Mouse (Mus musculus) thymus, adult 2 months (tissue): ENCODE measurements around the gene Med15. TPM values are rescaled to one million over a fixed set of nuclear protein-coding genes. Genes with fewer than 3 reads are reported as not detected.
"Not testable (repeated sequence)": the region's sequence is repeated elsewhere in the genome, so short reads cannot be mapped to it uniquely, and the experiment has no call there.

Experiments used
- DNase-seq: peaks from one replicate; pipeline ENCODE4 v3.0.0; 2021
- H3K27ac ChIP-seq: fragments of 200-500 bp; 2 replicates; pipeline ENCODE4 v1.5.1; 2012; ENCODE audit warnings: low read length, control low read depth; ENCODE audit not compliant: control insufficient read depth, insufficient read depth
- H3K27me3 ChIP-seq: fragments of 200-500 bp; 2 replicates; pipeline ENCODE4 v1.6.1; 2012; ENCODE audit warnings: mild to moderate bottlenecking, low read length, moderate library complexity, mixed read lengths; ENCODE audit not compliant: control insufficient read depth, insufficient read depth
- H3K36me3 ChIP-seq: fragments of 200-500 bp; 2 replicates; pipeline ENCODE4 v1.6.1; 2012; ENCODE audit warnings: mild to moderate bottlenecking, low read length, moderate library complexity; ENCODE audit not compliant: control insufficient read depth, insufficient read depth
- H3K4me1 ChIP-seq: fragments of 200-500 bp; replicated peaks from 2 replicates; pipeline ENCODE4 v1.6.1; 2012; ENCODE audit warnings: low read length; ENCODE audit not compliant: control insufficient read depth, insufficient read depth
- H3K4me3 ChIP-seq: fragments of 200-500 bp; 2 replicates; pipeline ENCODE4 v1.5.1; 2012; ENCODE audit warnings: mild to moderate bottlenecking, low read length, control low read depth, moderate library complexity; ENCODE audit not compliant: control insufficient read depth, insufficient read depth
- CTCF ChIP-seq: fragments of 200-500 bp; IDR thresholded peaks from 2 replicates; pipeline ENCODE4 v1.5.1; 2012; ENCODE audit warnings: mild to moderate bottlenecking, control low read depth, low read length, moderate library complexity, borderline replicate concordance; ENCODE audit not compliant: control insufficient read depth, poor library complexity, insufficient read depth; ENCODE audit errors: extremely low read depth
- POLR2A ChIP-seq: fragments of 200-500 bp; IDR thresholded peaks from 2 replicates; pipeline ENCODE4 v1.6.1; 2012; ENCODE audit warnings: mild to moderate bottlenecking, low read length, control low read depth, moderate library complexity; ENCODE audit not compliant: control insufficient read depth, poor library complexity, insufficient read depth; ENCODE audit errors: extremely low read depth
- WGBS: fragments of 180-500 bp; shearing (Covaris S2); methylation state at CpG from one replicate; pipeline ENCODE4 v1.1.7; 2018; 5-methylcytosine and 5-hydroxymethylcytosine counted together
- polyA plus RNA-seq: library from polyadenylated mRNA; depleted of rRNA; stranded (reverse); fragments of >200 nt; gene quantifications from 2 replicates; pipeline ENCODE4 v1.2.3, GENCODE M21; 2012

Med15 gene
- polyA plus RNA-seq, 1 experiment: 286 TPM

DNA sequence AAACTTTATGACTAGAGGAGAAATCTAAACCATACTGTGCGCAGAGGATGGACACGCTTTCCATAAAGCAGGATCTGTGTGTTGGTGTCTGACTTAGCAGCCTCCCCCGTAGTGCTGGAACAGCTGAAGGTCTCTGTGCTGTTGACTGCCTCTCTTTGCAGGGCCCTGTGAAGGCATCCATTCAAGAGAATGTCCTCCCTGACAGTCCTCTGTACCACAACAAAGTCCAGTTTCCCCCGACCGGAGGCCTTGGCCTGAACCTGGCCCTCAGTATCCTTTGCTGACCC, 106.5 kb downstream of the Med15 start:
- TF ChIP-seq POLR2A: no peak
- no peak for TF ChIP-seq CTCF
- H3K4me3 ChIP-seq: no peak overlapping the region
- DNase-seq: no peak
- WGBS: 96% methylated on average over 5 of the region's 5 CpGs
- H3K27ac ChIP-seq: no peak overlapping the region
- peaks cover 45% of the 10 kb centered on the region for H3K36me3 ChIP-seq
- no peaks in the 10 kb centered on the region for H3K4me1 ChIP-seq
- no peaks in the 10 kb centered on the region for H3K27me3 ChIP-seq

DNA sequence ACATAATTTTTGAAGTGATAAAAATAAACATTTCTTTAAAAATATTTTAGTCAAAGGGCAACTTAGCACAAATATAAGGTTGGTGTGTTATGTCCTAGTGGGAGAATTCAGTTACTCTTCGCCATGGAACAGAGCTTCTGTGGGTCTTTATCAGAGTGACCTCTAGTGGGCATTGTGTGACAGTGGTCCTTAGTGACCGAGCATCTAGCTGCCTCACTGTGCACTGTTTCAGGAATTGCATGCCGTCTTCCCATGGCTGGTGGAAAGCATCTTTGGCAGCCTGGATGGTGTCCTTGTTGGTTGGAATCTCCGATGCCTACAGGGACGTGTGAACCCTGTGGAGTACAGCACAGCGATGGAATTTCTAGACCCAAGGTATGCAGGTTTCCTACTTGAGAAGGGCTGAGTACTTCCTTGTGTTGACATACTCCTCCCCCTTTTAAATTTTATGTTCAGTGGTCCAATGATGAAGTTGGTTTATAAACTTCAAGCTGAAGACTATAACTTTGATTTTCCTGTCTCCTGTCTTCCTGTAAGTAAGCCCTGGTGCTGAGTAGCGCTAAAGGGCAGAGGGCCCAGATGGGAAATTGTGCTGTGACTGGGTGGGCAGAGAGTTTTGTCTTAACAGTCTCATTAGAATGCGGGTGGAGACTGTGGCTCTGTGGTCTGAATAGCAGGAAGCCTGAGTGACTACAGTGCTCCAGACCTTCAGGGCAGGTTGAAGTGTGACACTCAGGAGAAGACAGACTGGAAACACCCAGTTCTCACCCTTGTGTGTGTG, 107.0 kb downstream of the Med15 start:
- no peaks in the 10 kb centered on the region for H3K27me3 ChIP-seq
- no peaks in the 10 kb centered on the region for H3K4me1 ChIP-seq
- H3K27ac ChIP-seq: no peak overlapping the region
- H3K4me3 ChIP-seq: no peak overlapping the region
- DNase-seq: no peak
- 85% methylated on average over 8 of the region's 8 CpGs for WGBS
- peaks cover 39% of the 10 kb centered on the region for H3K36me3 ChIP-seq
- peak; percentile 26; the same call in 1 of the 2 replicates for TF ChIP-seq CTCF
- TF ChIP-seq POLR2A: no peak

DNA sequence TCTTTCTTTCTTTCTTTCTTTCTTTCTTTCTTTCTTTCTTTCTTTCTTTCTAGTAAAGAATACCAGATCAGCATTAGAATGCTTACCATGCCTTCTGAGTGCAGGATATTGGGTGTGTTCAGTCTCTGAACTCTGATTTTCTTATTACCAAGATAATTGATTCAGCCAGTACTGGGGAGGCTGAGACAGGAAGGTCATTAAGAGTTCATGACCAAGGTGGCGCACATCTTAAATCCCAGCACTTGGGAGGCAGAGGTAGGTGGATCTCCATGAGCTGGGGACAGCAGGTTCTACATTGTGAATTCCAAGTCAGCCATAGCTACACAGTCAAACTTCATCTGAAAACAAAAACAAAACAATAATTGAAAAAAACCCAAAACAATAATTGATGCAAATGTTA, 110.8 kb downstream of the Med15 start:
- H3K4me3 ChIP-seq: no peak overlapping the region
- DNase-seq: no peak
- 100% methylated on average over 1 of the region's 1 CpGs for WGBS
- H3K27me3 ChIP-seq: no peaks in the 10 kb centered on the region
- H3K27ac ChIP-seq: no peak overlapping the region
- H3K4me1 ChIP-seq: peaks cover 4% of the 10 kb centered on the region
- TF ChIP-seq POLR2A (no peak), CTCF (no peak)
- peaks cover 11% of the 10 kb centered on the region for H3K36me3 ChIP-seq

GRCm38 (mm10) chr16:17619198-17620105, 113.2 kb downstream of the Med15 start, which contains the start of gene Smpd4:
Gene Smpd4 (plus strand): TSS chr16:17619354.
- peak within 1 kb of the TSS; percentile 72 for H3K4me3 ChIP-seq
- no peak within 1 kb of the TSS for H3K27ac ChIP-seq
- 2% methylated on average over 60 of the region's 60 CpGs for WGBS
- TF ChIP-seq POLR2A: peak; percentile 33; the same call in 1 of the 2 replicates
- no peak for TF ChIP-seq CTCF
- no peaks in the 10 kb centered on the region for H3K27me3 ChIP-seq
- peaks cover 4% of the 10 kb centered on the region for H3K4me1 ChIP-seq
- peaks cover 4% of the 10 kb centered on the region for H3K36me3 ChIP-seq
- DNase-seq: peak; percentile 90

GRCm38 (mm10) chr16:17617922-17618565, 114.6 kb downstream of the Med15 start:
- TF ChIP-seq POLR2A: no peak
- peak; percentile 87; the same call in 1 of the 2 replicates for TF ChIP-seq CTCF
- Histone ChIP-seq H3K36me3 (peaks cover 4% of the 10 kb centered on the region), H3K27ac (no peak overlapping the region), H3K4me1 (peaks cover 4% of the 10 kb centered on the region), H3K27me3 (no peaks in the 10 kb centered on the region), H3K4me3 (no peak overlapping the region)
- WGBS: 26% methylated on average over 13 of the region's 13 CpGs
- peak; percentile 65 for DNase-seq

- Histone ChIP-seq H3K27ac (no peak overlapping the region), H3K36me3 (no peaks in the 10 kb centered on the region), H3K4me1 (peaks cover 4% of the 10 kb centered on the region), H3K4me3 (no peak overlapping the region), H3K27me3 (no peaks in the 10 kb centered on the region)
- WGBS: 51% methylated on average over 5 of the region's 5 CpGs
- TF ChIP-seq CTCF (no peak), POLR2A (no peak)
- no peak for DNase-seq
Measured at GRCm38 (mm10) chr16:17616212-17616611, 116.5 kb downstream of the Med15 start.

- not testable (repeated sequence) for H3K36me3 ChIP-seq, H3K4me1 ChIP-seq, H3K27me3 ChIP-seq, H3K4me3 ChIP-seq, DNase-seq, H3K27ac ChIP-seq
- 90% methylated on average over 6 of the region's 6 CpGs for WGBS
Measured at GRCm38 (mm10) chr16:17614740-17615139, 118.0 kb downstream of the Med15 start.
